Mouse (Mus musculus): ENCODE results near the gene Zfp689.

GRCm38 (mm10) chr7:127392251-127392824, 56.6 kb downstream of the Zfp689 start:
- TF ChIP-seq CTCF (IDR thresholded peaks at IDR 0.05; ENCODE audit: control insufficient read depth, insufficient read depth, insufficient replicate concordance, low read depth, low read length) = no peak
- TF ChIP-seq POLR2A (IDR thresholded peaks at IDR 0.05; ENCODE audit: control insufficient read depth, low read depth, low read length) = peak; percentile 21; the same call in 1 of the 2 replicates

Data from testis, adult 2 months (tissue).